Mouse (Mus musculus) midbrain, embryonic 14.5 days (tissue): ENCODE results near the gene Olfr1200. TPM values are rescaled to one million over a fixed set of nuclear protein-coding genes. Genes with fewer than 3 reads are reported as not detected.

Source experiments
- ATAC-seq: fragments of 200-750 bp; cut with Nextera tagmentation; 2 replicates; pipeline ENCODE4 v1.8.0; 2017; ENCODE audit warnings: moderate number of reproducible peaks, moderate library complexity; ENCODE audit not compliant: low FRiP score, low TSS enrichment
- DNase-seq: peaks from one replicate; pipeline ENCODE4 v3.0.0-alpha.2; 2015
- H3K27ac ChIP-seq: fragments of 300-500 bp; sonication (generic); replicated peaks from 2 replicates; pipeline ENCODE4 v1.5.1; 2014; ENCODE audit warnings: mild to moderate bottlenecking, low read depth, low read length, moderate library complexity
- H3K27me3 ChIP-seq: fragments of 300-500 bp; sonication (generic); 2 replicates; pipeline ENCODE4 v1.6.1; 2014; ENCODE audit warnings: low read length, control low read depth, mixed read lengths; ENCODE audit not compliant: control insufficient read depth, insufficient read depth
- H3K36me3 ChIP-seq: fragments of 300-500 bp; sonication (generic); 2 replicates; pipeline ENCODE4 v1.6.1; 2014; ENCODE audit warnings: low read length, control low read depth; ENCODE audit not compliant: control insufficient read depth, insufficient read depth
- H3K4me1 ChIP-seq: fragments of 300-500 bp; sonication (generic); 2 replicates; pipeline ENCODE4 v1.6.1; 2014; ENCODE audit warnings: mild to moderate bottlenecking, antibody characterized with exemption, low read length, control low read depth; ENCODE audit not compliant: control insufficient read depth, insufficient read depth
- H3K4me2 ChIP-seq: fragments of 300-500 bp; sonication (generic); 2 replicates; pipeline ENCODE4 v1.6.1; 2014; ENCODE audit warnings: mild to moderate bottlenecking, low read length, moderate library complexity
- H3K4me3 ChIP-seq: fragments of 300-500 bp; sonication (generic); replicated peaks from 2 replicates; pipeline ENCODE4 v1.5.1; 2014; ENCODE audit warnings: low read depth, low read length
- H3K9ac ChIP-seq: fragments of 300-500 bp; sonication (generic); replicated peaks from 2 replicates; pipeline ENCODE4 v1.6.1; 2014; ENCODE audit warnings: mild to moderate bottlenecking, low read length, moderate library complexity
- H3K9me3 ChIP-seq: fragments of 300-500 bp; sonication (generic); 2 replicates; pipeline ENCODE4 v1.6.1; 2016; ENCODE audit warnings: low read length, control low read depth, mixed read lengths; ENCODE audit not compliant: control insufficient read depth
- WGBS: fragments of 180-500 bp; shearing (Covaris S2); extraction: QIAGEN DNeasy Blood & Tissue Kit; methylation state at CpG from one replicate; pipeline ENCODE4 v1.1.7; 2014; 5-methylcytosine and 5-hydroxymethylcytosine counted together
- polyA plus RNA-seq: library from polyadenylated mRNA; unstranded; fragments of >200 nt; fragmentation: Nextera tagmentation; extraction: Ambion mirVana; gene quantifications from 2 replicates; pipeline ENCODE4 v1.2.1, GENCODE M21; 2014

The Olfr1200 gene
- not detected in 2 replicates for polyA plus RNA-seq

DNA sequence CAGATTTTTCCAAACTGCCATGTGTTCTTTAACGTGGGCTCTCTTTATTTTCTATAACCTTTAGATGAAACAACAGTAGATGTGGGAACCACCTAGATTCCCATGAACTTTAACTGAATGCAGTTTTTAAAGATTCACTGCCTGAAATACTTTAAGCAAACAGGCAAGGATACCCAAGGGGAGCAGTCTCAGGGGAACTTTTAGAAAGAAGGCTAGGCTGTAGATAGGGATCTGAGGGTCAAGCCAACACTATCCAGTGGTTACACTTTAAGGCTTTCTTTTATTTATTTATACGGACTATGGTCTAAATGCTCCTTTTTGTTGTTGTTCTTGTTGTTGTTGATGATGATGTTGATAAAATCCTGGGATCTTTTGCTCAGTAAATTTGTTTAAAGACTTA lies at the start of gene Olfr1200:
Gene Olfr1200, minus strand, starts transcription at position 101 of the 400 bp plus-strand sequence.
- DNase-seq (no peak), ATAC-seq (no peak)
- Histone ChIP-seq H3K27me3 (no peaks in the 10 kb centered on the region), H3K27ac (no peak within 1 kb of the TSS), H3K4me1 (no peaks in the 10 kb centered on the region), H3K4me2 (no peak within 1 kb of the TSS), H3K4me3 (no peak within 1 kb of the TSS), H3K9me3 (no peaks in the 10 kb centered on the region), H3K36me3 (no peaks in the 10 kb centered on the region), H3K9ac (no peak within 1 kb of the TSS)
- WGBS = 86% methylated on average over 2 of the region's 2 CpGs

DNA sequence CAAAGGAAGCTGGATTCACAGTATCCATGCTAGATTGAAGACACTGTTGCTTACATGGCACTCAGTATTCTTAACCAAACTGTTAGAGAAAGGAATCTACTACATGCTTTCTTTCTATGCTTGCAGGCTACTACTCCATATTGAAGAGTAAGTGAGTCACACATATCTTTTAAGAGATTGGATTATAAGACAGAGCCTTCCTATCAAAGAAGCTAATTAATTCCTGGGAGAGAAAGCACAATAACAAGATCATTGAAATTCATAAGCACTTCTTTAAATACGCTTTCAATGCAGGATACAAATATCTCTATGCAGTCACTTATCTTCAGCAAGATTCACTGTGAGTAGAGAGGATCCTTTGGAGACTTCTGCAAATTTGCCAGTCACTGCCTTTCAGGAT lies 43.9 kb upstream of the Olfr1200 start, which contains the start of gene Olfr1202:
Gene Olfr1202, plus strand, starts transcription at position 301 of the 400 bp plus-strand sequence.
- Histone ChIP-seq H3K36me3 (no peaks in the 10 kb centered on the region), H3K27me3 (no peaks in the 10 kb centered on the region), H3K4me1 (no peaks in the 10 kb centered on the region), H3K9me3 (no peaks in the 10 kb centered on the region), H3K4me3 (no peak within 1 kb of the TSS), H3K27ac (no peak within 1 kb of the TSS), H3K4me2 (no peak within 1 kb of the TSS), H3K9ac (no peak within 1 kb of the TSS)
- 61% methylated on average over 1 of the region's 1 CpGs for WGBS
- DNase-seq (no peak), ATAC-seq (no peak)

DNA sequence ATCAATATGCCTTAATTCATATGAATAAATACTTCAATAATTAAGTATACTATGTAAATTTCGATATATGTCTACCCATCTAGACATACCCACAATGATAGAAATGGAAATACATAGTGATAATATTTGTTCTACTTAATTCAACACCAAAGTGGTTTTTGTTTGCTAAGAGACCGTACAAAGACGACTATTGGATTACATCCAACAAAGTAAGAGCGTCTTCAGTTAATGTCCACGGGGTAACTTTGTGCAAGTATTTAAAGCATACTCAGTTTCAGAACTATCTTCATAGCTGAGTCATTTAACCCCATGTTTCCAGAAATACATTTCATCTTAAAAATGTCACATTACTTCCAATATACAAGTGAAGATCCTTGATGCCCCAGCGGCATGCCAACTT lies 22.4 kb upstream of the Olfr1200 start, which contains the start of gene Olfr1201:
Gene Olfr1201, plus strand, starts transcription at position 301 of the 400 bp plus-strand sequence.
- Histone ChIP-seq H3K27ac (no peak within 1 kb of the TSS), H3K9me3 (no peaks in the 10 kb centered on the region), H3K4me3 (no peak within 1 kb of the TSS), H3K27me3 (no peaks in the 10 kb centered on the region), H3K4me2 (no peak within 1 kb of the TSS), H3K9ac (no peak within 1 kb of the TSS), H3K4me1 (no peaks in the 10 kb centered on the region), H3K36me3 (no peaks in the 10 kb centered on the region)
- no peak for ATAC-seq
- DNase-seq = no peak
- WGBS = 85% methylated on average over 6 of the region's 6 CpGs

DNA sequence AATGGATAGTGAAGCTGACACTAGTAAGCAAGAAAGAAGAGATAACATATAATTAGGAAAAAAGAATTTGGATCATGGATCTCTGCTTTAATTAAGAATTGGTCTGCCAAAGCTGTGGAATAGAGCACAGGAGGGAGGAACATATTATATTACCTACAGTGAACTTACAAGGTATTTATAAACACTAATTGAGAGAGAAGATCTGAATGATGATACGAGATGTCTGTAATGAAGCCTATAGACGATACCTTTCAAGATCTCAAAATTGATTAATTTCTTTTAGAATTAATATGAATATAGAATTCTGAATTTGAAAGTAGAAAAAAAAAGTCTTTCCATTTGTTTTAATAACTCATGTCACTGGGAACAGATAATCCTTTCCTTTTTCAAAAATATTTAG lies 9.9 kb downstream of the Olfr1200 start, which contains the start of gene Olfr1199:
Gene Olfr1199, minus strand, starts transcription at position 101 of the 400 bp plus-strand sequence.
- no peak within 1 kb of the TSS for H3K27ac ChIP-seq
- no peaks in the 10 kb centered on the region for H3K27me3 ChIP-seq
- no peak within 1 kb of the TSS for H3K4me3 ChIP-seq
- 86% methylated on average over 2 of the region's 2 CpGs for WGBS
- H3K9ac ChIP-seq = no peak within 1 kb of the TSS
- no peaks in the 10 kb centered on the region for H3K9me3 ChIP-seq
- no peak for ATAC-seq
- no peak within 1 kb of the TSS for H3K4me2 ChIP-seq
- no peaks in the 10 kb centered on the region for H3K36me3 ChIP-seq
- no peak for DNase-seq
- no peaks in the 10 kb centered on the region for H3K4me1 ChIP-seq

DNA sequence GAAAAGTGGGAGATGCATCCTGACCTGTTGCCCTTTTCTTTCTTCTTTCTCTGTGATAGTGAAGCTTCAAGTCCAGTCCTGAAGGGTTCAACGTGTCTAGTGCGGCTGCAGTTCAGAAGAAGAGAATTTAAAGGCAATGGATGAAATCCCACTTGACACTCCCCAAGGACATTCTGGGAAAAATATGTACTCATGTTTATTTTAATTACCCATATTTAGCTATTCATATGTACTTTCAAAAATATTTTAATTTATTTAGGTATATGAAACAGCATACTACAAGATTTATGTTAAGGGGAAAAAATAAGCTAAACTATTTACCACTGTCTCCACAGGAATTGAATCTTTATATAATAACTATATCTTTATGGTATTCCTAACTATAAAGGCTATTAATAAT lies 19.0 kb downstream of the Olfr1200 start, which contains the start of gene Olfr1198:
Gene Olfr1198, minus strand, starts transcription at position 101 of the 400 bp plus-strand sequence.
- 93% methylated on average over 2 of the region's 2 CpGs for WGBS
- Histone ChIP-seq H3K9me3 (no peaks in the 10 kb centered on the region), H3K27ac (no peak within 1 kb of the TSS), H3K27me3 (no peaks in the 10 kb centered on the region), H3K4me3 (no peak within 1 kb of the TSS), H3K9ac (no peak within 1 kb of the TSS), H3K36me3 (no peaks in the 10 kb centered on the region), H3K4me2 (no peak within 1 kb of the TSS), H3K4me1 (no peaks in the 10 kb centered on the region)
- no peak for DNase-seq
- ATAC-seq = no peak

DNA sequence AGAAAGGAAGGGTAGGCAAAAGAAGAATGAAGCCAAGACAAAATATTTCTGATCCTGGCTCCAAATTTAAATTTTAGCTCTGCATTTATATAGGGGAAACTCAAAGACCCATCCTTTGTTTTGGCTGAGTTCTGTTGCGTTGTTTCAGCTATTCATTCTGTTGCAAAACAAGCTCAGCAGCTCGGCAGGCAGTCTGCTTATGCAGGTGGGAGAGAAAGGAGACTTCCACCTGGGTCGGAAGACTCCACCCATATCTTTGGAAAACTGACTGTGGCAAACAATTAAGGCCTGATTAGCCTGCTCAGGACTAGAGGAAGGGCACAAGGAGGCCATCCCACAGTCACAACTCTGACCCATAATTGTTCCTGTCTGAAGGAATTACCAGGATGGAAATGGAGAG lies 26.9 kb downstream of the Olfr1200 start:
- H3K4me3 ChIP-seq = no peak overlapping the region
- no peaks in the 10 kb centered on the region for H3K27me3 ChIP-seq
- H3K4me2 ChIP-seq = no peak overlapping the region
- H3K9me3 ChIP-seq = no peaks in the 10 kb centered on the region
- no peak overlapping the region for H3K9ac ChIP-seq
- no peaks in the 10 kb centered on the region for H3K36me3 ChIP-seq
- WGBS = 62% methylated on average over 3 of the region's 3 CpGs
- ATAC-seq = no peak
- DNase-seq = no peak
- no peak overlapping the region for H3K27ac ChIP-seq
- no peaks in the 10 kb centered on the region for H3K4me1 ChIP-seq

DNA sequence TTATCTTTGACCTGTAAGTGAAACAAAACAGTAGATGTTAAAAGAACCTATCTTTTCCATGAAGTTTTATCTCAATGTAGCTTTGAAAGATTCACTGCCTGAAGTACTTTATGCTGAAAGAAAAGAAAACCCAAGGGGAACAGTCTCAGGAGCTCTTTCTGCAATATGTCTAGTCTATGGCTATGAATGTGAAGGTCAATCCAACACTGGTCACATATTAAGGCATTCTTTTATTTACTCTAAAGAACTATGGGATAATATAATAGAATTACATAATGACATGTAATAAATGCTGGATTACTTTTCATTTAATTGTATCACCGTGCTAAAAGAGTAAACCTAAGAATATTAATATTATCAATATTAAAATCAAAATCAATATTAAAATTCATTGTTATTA lies 38.0 kb downstream of the Olfr1200 start, which contains the start of gene Olfr1197:
Gene Olfr1197, minus strand, starts transcription at position 101 of the 400 bp plus-strand sequence.
- H3K27ac ChIP-seq = no peak within 1 kb of the TSS
- 93% methylated on average over 1 of the region's 1 CpGs for WGBS
- H3K9ac ChIP-seq = no peak within 1 kb of the TSS
- DNase-seq = no peak
- no peak for ATAC-seq
- H3K4me3 ChIP-seq = no peak within 1 kb of the TSS
- H3K4me1 ChIP-seq = no peaks in the 10 kb centered on the region
- H3K36me3 ChIP-seq = no peaks in the 10 kb centered on the region
- H3K4me2 ChIP-seq = no peak within 1 kb of the TSS
- no peaks in the 10 kb centered on the region for H3K27me3 ChIP-seq
- no peaks in the 10 kb centered on the region for H3K9me3 ChIP-seq

Other genes starting within 250 kb of the Olfr1200 start
- not detected in 2 replicates for gene Olfr1188, start 213.6 kb downstream of the Olfr1200 start, polyA plus RNA-seq
- not detected in 2 replicates for gene Olfr1189, start 184.0 kb downstream of the Olfr1200 start, polyA plus RNA-seq
- gene Olfr1191-ps1, start 129.9 kb downstream of the Olfr1200 start, polyA plus RNA-seq = not detected in 2 replicates
- not detected in 2 replicates for gene Olfr1192-ps1, start 122.0 kb downstream of the Olfr1200 start, polyA plus RNA-seq
- not detected in 2 replicates for gene Olfr1193, start 94.9 kb downstream of the Olfr1200 start, polyA plus RNA-seq
- gene Olfr1195, start 81.3 kb downstream of the Olfr1200 start, polyA plus RNA-seq = not detected in 2 replicates
- gene Olfr1196, start 65.9 kb downstream of the Olfr1200 start, polyA plus RNA-seq = not detected in 2 replicates
- not detected in 2 replicates for gene Olfr1197, start 38.1 kb downstream of the Olfr1200 start, polyA plus RNA-seq
- not detected in 2 replicates for gene Olfr1198, start 19.1 kb downstream of the Olfr1200 start, polyA plus RNA-seq
- gene Olfr1199, start 10.0 kb downstream of the Olfr1200 start, polyA plus RNA-seq = not detected in 2 replicates
- gene Olfr1201, start 22.5 kb upstream of the Olfr1200 start, polyA plus RNA-seq = not detected in 2 replicates
- gene Olfr1202, start 44.0 kb upstream of the Olfr1200 start, polyA plus RNA-seq = not detected in 2 replicates
- gene Olfr1205, start 59.2 kb upstream of the Olfr1200 start, polyA plus RNA-seq = not detected in 2 replicates
- gene Olfr1204, start 78.8 kb upstream of the Olfr1200 start, polyA plus RNA-seq = not detected in 2 replicates
- gene Olfr1206, start 92.7 kb upstream of the Olfr1200 start, polyA plus RNA-seq = not detected in 2 replicates
- not detected in 2 replicates for gene Olfr1208, start 131.8 kb upstream of the Olfr1200 start, polyA plus RNA-seq
- not detected in 2 replicates for gene Olfr1209, start 144.7 kb upstream of the Olfr1200 start, polyA plus RNA-seq
- gene Olfr1211, start 167.6 kb upstream of the Olfr1200 start, polyA plus RNA-seq = not detected in 2 replicates
- not detected in 2 replicates for gene Olfr1212, start 183.5 kb upstream of the Olfr1200 start, polyA plus RNA-seq
- gene Gm13762, start 209.8 kb upstream of the Olfr1200 start, polyA plus RNA-seq = not detected in 2 replicates
- gene Olfr1214, start 222.2 kb upstream of the Olfr1200 start, polyA plus RNA-seq = not detected in 2 replicates
- not detected in 2 replicates for gene Olfr1215, start 236.5 kb upstream of the Olfr1200 start, polyA plus RNA-seq
- not detected in 2 replicates for gene Olfr1216, start 247.9 kb upstream of the Olfr1200 start, polyA plus RNA-seq